Mouse (Mus musculus) layer of hippocampus, adult 6 months (tissue): Measurements from ENCODE around the gene Odf3l2. TPM values are rescaled to one million over a fixed set of nuclear protein-coding genes. Genes with fewer than 3 reads are reported as not detected.

ENCODE experiments used
- long read RNA-seq, 2 experiments: library from polyadenylated mRNA; unstranded; transcript quantifications; one replicate each; pipeline ENCODE4 v2.0.0; 2019 to 2020
- polyA plus RNA-seq: library from polyadenylated mRNA; unstranded; fragments of <200 nt; fragmentation: Nextera tagmentation; gene quantifications from 2 replicates; pipeline ENCODE4 v1.2.3, GENCODE M21; 2021

Odf3l2 gene
- polyA plus RNA-seq = 0.15 and 0.30 TPM in 2 replicates
- long read RNA-seq, experiment 1 = 0 reads
- long read RNA-seq, experiment 2 = 0 reads

GRCm38 (mm10) chr10:79645711-79646110, at the start of gene Odf3l2:
Gene Odf3l2, minus strand, starts transcription at chr10:79645738.

DNA sequence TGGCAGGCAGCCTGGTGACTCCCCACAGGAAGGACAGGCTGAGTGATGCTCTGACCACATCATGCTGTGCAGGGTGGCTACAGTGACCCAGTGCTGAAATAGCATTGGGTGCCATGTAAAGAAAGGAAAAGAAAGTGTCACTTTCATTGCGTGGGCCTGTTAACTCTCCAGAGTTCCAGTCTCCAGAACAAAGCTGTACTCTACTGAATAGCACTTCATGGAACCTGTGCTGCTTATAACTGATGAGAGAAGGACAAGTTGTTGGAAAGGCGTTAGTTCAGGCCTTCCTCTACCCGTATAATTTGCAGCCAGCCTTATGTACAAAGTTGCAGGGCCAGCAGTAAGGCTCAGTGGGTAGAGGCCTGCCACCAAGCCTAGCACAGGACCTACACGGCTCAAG, 43.2 kb upstream of the Odf3l2 start, which contains the start of gene Gzmm:
Gene Gzmm, plus strand, starts transcription at position 301 of the 400 bp plus-strand sequence.

GRCm38 (mm10) chr10:79681591-79682245, 36.2 kb upstream of the Odf3l2 start, which contains the start of gene Cdc34:
Gene Cdc34, plus strand, starts transcription at chr10:79682195.

GRCm38 (mm10) chr10:79668771-79669575, 23.4 kb upstream of the Odf3l2 start, which contains the start of gene Tpgs1:
Gene Tpgs1, plus strand, starts transcription at chr10:79669369.

DNA sequence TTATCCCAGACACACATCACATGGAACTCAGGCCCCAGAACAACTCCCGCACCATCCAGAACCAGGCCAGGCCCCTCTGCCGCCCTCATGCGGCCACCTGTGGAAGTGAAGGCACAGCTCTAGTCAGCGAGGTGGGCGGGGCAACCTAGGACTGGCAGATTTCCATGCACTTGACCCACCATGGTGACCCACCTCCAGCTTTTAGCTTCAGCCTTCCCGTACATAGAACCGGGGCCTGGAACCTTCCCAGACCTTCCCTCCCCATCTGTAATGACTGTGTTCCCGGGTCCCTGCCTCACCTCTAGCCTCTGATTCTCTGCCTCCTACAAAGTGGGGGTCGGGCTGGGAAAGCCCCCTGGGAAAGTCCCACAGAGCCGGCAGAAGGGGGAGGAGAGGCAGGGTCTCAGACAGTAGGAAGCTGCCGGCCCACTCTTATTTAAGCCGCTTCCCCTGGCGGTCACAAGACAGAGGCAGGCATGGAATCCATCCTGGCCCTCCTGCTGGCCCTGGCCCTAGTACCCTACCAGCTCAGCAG, 18.7 kb upstream of the Odf3l2 start, which contains the start of gene Madcam1:
Gene Madcam1, plus strand, starts transcription at position 429 of the 535 bp plus-strand sequence.

DNA sequence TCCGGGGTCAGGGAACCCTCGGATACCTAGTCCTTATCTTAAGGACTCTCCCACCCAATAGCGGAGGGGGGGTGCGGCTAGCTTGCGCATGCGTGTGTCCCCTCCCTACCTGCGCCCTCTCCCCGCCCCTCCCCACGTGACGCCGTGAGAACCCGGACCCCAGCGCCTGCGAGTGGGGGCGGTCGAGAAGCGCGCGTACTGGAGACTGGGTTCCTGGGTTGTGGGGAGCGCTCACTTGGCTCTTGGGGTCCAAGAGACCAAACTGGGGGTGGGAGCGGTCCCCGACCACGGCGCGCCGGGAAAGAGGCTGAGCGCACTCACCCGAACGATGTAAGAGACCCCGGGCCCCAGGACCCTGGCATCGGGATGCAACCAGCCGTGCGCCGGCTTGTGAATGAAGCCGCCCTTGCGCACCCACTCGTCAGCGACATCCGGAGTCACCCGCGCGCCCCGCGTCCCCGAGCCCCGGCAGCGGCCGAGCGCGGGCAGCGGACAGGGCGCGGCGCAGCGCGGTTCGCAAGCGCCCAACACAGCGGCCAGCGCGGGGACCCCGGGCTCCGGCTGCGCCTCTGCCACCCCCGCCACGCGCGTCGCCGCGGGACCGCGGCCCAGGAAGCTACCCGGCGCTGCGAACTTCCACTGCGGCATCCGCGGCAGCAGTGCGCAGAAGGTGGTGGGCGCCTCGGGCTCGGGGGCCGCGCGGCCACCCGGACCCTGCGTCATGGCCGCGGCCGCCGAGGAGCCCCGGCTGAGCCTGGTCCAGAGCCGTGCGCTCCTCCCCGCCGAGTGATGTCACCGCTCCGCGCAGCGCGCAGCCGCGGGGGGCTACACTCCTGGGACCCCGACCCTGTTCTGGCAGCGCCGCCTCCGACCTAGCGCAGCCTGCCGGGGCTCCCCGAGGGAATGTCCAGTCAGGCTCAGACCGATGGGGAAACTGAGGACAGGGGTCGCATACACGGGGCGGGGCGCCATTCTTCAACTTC, 8.1 kb downstream of the Odf3l2 start, which contains the start of gene Shc2:
Gene Shc2, minus strand, starts transcription at position 791 of the 983 bp plus-strand sequence.

DNA sequence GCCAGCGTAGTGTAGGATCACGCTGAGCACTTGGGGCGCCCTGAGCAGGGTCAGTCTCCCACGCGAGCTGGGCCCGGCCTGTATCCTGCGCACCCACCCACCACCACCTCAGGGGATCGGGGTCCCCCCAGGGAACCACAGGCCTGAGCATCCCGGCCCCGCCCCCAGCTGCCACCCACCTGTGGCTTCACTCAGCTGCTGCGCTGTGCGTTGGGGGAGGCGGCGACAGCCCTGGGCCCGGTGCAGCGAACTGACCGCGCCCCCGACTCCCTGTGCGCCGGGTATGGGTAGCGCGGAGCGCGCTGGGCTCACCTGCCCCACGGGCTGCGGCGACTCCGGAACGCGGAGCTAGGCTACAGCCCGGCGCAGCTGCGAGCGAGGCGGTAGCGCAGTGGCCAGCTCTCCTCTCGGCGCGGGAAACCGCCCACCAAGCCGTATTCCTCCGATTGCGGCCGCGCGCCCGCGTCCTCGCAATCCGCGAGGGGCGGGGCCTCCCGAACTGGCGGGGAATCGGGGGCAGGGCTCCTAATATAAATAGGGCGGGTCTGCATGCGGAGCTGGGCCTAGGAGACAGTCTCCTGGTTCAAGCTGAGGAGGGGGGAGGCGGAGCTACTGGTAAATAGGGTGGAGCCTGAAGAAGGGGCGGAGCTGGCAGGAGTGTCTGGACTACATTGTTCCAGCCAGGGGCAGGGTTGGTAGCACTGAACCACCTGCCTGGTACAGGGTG, 31.8 kb downstream of the Odf3l2 start, which contains the start of gene C2cd4c:
Gene C2cd4c, minus strand, starts transcription at position 448 of the 727 bp plus-strand sequence.

Other genes with a start within 250 kb of the Odf3l2 start
- not detected in 2 replicates for gene Vmn2r83, start 177.0 kb downstream of the Odf3l2 start, polyA plus RNA-seq
- gene Plpp2, start 111.9 kb downstream of the Odf3l2 start, polyA plus RNA-seq = 9.8 and 11.2 TPM in 2 replicates
- 21.2 and 25.3 TPM in 2 replicates for gene Mier2, start 90.5 kb downstream of the Odf3l2 start, polyA plus RNA-seq
- gene Theg, start 58.4 kb downstream of the Odf3l2 start, polyA plus RNA-seq = 0.51 and 1.1 TPM in 2 replicates
- gene C2cd4c, start 31.7 kb downstream of the Odf3l2 start, polyA plus RNA-seq = 0.78 and 0.80 TPM in 2 replicates
- gene Shc2, start 7.8 kb downstream of the Odf3l2 start, polyA plus RNA-seq = 2.2 and 2.3 TPM in 2 replicates
- gene Madcam1, start 18.8 kb upstream of the Odf3l2 start, polyA plus RNA-seq = not detected in 2 replicates
- 151 and 171 TPM in 2 replicates for gene Tpgs1, start 23.6 kb upstream of the Odf3l2 start, polyA plus RNA-seq
- gene Cdc34, start 36.5 kb upstream of the Odf3l2 start, polyA plus RNA-seq = 14.9 TPM in 2 replicates
- gene Gzmm, start 43.3 kb upstream of the Odf3l2 start, polyA plus RNA-seq = 0.60 and 4.2 TPM in 2 replicates
- gene Bsg, start 58.8 kb upstream of the Odf3l2 start, polyA plus RNA-seq = 1,334 and 1,835 TPM in 2 replicates
- 3.3 and 4.4 TPM in 2 replicates for gene Hcn2, start 70.9 kb upstream of the Odf3l2 start, polyA plus RNA-seq
- 15.8 and 20.0 TPM in 2 replicates for gene Polrmt, start 100.8 kb upstream of the Odf3l2 start, polyA plus RNA-seq
- gene Fgf22, start 109.3 kb upstream of the Odf3l2 start, polyA plus RNA-seq = 1.9 and 3.3 TPM in 2 replicates
- 7.6 and 10.5 TPM in 2 replicates for gene Rnf126, start 121.2 kb upstream of the Odf3l2 start, polyA plus RNA-seq
- gene Fstl3, start 131.5 kb upstream of the Odf3l2 start, polyA plus RNA-seq = 0.79 and 0.89 TPM in 2 replicates
- 1.3 and 1.7 TPM in 2 replicates for gene Prss57, start 145.2 kb upstream of the Odf3l2 start, polyA plus RNA-seq
- gene Palm, start 147.8 kb upstream of the Odf3l2 start, polyA plus RNA-seq = 67.9 and 93.7 TPM in 2 replicates
- 0.15 and 0.28 TPM in 2 replicates for gene Misp, start 175.3 kb upstream of the Odf3l2 start, polyA plus RNA-seq
- 17.4 and 20.4 TPM in 2 replicates for gene Ptbp1, start 208.7 kb upstream of the Odf3l2 start, polyA plus RNA-seq
- 4.5 and 6.4 TPM in 2 replicates for gene Prtn3, start 228.7 kb upstream of the Odf3l2 start, polyA plus RNA-seq
- 35.4 and 44.1 TPM in 2 replicates for gene Plppr3, start 228.9 kb upstream of the Odf3l2 start, polyA plus RNA-seq
- gene Elane, start 240.5 kb upstream of the Odf3l2 start, polyA plus RNA-seq = not detected in 2 replicates
- gene Cfd, start 245.1 kb upstream of the Odf3l2 start, polyA plus RNA-seq = not detected in 2 replicates